Mouse (Mus musculus) G1E (cell line): ENCODE data around the gene Rgp1.
A peak's percentile ranks its signal among the peaks of the same experiment; 100 is the strongest.

Source experiments
- CTCF ChIP-seq: IDR thresholded peaks from 2 replicates; pipeline ENCODE4 v1.5.1; 2012; ENCODE audit warnings: low read depth, low read length, inconsistent platforms, mixed read lengths
- GATA1 ChIP-seq: IDR thresholded peaks from 2 replicates; pipeline ENCODE4 v1.6.1; 2012; ENCODE audit warnings: borderline replicate concordance, low read length, inconsistent platforms, mixed read lengths
- TAL1 ChIP-seq: conservative IDR thresholded peaks from 2 replicates; pipeline ENCODE4 v1.6.1; 2012; ENCODE audit warnings: low read depth, low read length, inconsistent platforms, mixed read lengths

- TF ChIP-seq CTCF (no peak), GATA1 (no peak), TAL1 (peak; percentile 77)
Measured at GRCm38 (mm10) chr4:43598200-43598599, 19.7 kb downstream of the Rgp1 start.
